Mouse (Mus musculus): ENCODE data around the gene Eif2b5. TPM values are rescaled to one million over a fixed set of nuclear protein-coding genes. Genes with fewer than 3 reads are reported as not detected.
A peak's percentile ranks its signal among the peaks of the same experiment; 100 is the strongest.

Eif2b5 gene
- polyA plus RNA-seq, 1 experiment from 2014 or later = 94.5 TPM

DNA sequence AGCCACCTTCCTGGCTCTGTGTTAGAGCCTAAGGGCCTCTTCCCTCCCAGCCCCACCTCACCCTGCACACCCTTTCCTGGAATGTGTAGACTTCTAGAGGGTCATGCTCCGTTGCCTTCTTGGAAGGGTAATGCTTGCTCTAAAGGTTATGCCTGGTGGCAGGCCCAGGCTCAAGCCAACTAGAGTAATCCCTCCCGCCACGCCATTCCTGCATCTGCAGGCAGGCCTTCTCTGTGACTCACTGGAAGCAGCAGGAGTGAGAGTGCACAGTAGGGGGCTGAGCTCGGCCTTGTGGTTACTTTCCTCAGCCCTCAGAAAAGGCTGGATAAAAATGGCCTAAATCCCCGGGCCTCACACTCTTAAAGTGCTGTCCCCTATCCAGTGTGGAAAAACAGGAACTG is 38.5 kb downstream of the Eif2b5 start:
- peak overlapping the region; percentile 29; the same call in 1 of the 2 replicates for H3K27ac ChIP-seq (ENCODE audit: low read length)
- WGBS = 19% methylated on average over 5 of the region's 5 CpGs
- peaks cover 20% of the 10 kb centered on the region for H3K4me1 ChIP-seq (replicated peaks; ENCODE audit: control insufficient read depth, insufficient read depth, low read length)
- peak overlapping the region; percentile 74 for H3K4me2 ChIP-seq (ENCODE audit: low read depth, low read length)
- H3K36me3 ChIP-seq (ENCODE audit: control insufficient read depth, insufficient read depth, low read length) = peaks cover 43% of the 10 kb centered on the region
- H3K9me3 ChIP-seq (ENCODE audit: control insufficient read depth, low read length) = no peaks in the 10 kb centered on the region
- peak overlapping the region; percentile 99 for H3K9ac ChIP-seq (ENCODE audit: low read length)
- H3K4me3 ChIP-seq (ENCODE audit: low read length) = peak overlapping the region; percentile 91
- no peak for ATAC-seq (ENCODE audit: low read depth)
- H3K27me3 ChIP-seq (ENCODE audit: control insufficient read depth, insufficient read depth, low read depth, low read length) = no peaks in the 10 kb centered on the region

DNA sequence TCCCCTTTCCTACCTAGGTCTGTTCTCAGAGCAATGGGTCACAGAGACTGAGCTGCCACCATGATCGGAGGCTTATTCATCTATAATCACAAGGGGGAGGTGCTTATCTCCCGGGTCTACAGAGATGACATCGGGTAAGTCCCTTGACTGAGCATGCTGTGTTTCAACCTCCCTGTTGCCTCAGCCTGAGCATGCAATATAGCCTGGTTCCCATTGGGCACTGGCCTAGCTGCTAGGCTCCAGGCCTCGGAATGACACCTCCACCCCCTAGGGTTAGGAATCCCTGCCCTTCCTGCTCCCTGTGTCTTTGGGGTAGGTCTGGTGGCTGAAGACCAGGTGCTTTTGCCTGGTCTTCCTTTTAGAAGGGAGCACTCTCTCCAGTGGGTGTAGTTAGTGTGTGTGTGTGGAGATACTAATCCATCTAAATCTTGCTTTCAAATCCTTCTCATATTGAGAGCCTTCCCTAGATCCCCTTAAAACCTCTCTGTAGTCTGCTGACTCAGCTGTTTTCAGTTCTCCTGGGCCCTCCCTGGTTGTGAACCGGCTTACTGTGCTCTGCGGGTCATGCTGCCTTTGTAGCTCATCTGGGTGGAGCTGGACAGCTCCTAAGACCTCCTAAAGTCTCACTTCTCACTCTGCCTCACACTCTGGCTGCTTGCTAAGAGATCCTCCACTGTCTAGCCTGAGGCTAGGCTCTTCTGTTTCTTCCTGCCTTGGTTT is 39.1 kb downstream of the Eif2b5 start:
- Histone ChIP-seq H3K4me3 (ENCODE audit: low read length) (peak overlapping the region; percentile 91; the same call in 1 of the 2 replicates), H3K27me3 (ENCODE audit: control insufficient read depth, insufficient read depth, low read depth, low read length) (no peaks in the 10 kb centered on the region), H3K4me1 (replicated peaks; ENCODE audit: control insufficient read depth, insufficient read depth, low read length) (peaks cover 20% of the 10 kb centered on the region), H3K9ac (ENCODE audit: low read length) (peak overlapping the region; percentile 99), H3K9me3 (ENCODE audit: control insufficient read depth, low read length) (no peaks in the 10 kb centered on the region), H3K4me2 (ENCODE audit: low read depth, low read length) (peak overlapping the region; percentile 74), H3K36me3 (ENCODE audit: control insufficient read depth, insufficient read depth, low read length) (peaks cover 47% of the 10 kb centered on the region), H3K27ac (ENCODE audit: low read length) (no peak overlapping the region)
- 47% methylated on average over 6 of the region's 6 CpGs for WGBS
- ATAC-seq (ENCODE audit: low read depth) = no peak

DNA sequence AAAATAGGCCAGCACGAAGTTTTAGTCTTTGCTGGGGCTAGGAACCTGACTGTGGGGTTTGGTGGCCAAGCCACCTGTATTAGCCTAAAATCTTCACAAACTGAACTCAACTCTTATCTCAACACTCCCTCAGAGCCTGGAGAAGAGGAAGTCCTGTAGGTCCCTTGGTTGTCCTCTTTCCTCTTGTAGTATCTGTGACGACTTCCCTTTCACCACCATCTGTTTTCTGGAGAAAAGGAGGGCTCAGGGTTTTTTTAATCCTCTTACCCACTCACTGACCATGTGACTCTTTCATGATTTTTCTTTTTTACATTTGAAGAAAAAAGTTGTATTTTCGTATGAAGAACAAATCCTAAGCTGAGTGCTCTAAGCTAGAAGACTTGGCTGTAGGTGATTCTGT is 41.0 kb downstream of the Eif2b5 start:
- no peaks in the 10 kb centered on the region; the same call in 1 of the 2 replicates for H3K9me3 ChIP-seq (ENCODE audit: control insufficient read depth, low read length)
- no peak for ATAC-seq (ENCODE audit: low read depth)
- peaks cover 20% of the 10 kb centered on the region for H3K4me1 ChIP-seq (replicated peaks; ENCODE audit: control insufficient read depth, insufficient read depth, low read length)
- H3K4me3 ChIP-seq (ENCODE audit: low read length) = no peak overlapping the region
- H3K4me2 ChIP-seq (ENCODE audit: low read depth, low read length) = no peak overlapping the region
- no peaks in the 10 kb centered on the region for H3K27me3 ChIP-seq (ENCODE audit: control insufficient read depth, insufficient read depth, low read depth, low read length)
- H3K27ac ChIP-seq (ENCODE audit: low read length) = no peak overlapping the region
- peaks cover 53% of the 10 kb centered on the region for H3K36me3 ChIP-seq (ENCODE audit: control insufficient read depth, insufficient read depth, low read length)
- no peak overlapping the region for H3K9ac ChIP-seq (ENCODE audit: low read length)
- 67% methylated on average over 3 of the region's 3 CpGs for WGBS

DNA sequence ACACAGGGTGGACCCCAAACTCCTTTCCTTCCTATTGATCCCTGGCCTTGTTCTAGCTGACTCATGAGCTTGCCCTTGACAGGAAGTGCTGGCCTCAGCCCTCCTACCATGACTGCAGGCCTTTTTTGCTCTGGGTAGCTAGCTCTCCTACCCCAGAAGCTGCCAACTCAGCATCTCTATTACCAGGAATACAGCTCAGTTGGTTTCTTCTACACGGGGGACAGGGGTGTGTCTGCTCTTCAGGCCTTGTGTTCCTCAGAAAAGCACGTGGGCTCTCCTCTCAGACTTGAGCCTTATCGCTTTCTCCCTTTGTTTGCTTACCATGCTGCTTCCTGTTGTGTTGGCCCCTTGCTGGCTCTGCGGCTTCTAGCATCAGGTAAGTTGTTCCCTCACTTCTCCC is 41.8 kb downstream of the Eif2b5 start:
- Histone ChIP-seq H3K4me1 (replicated peaks; ENCODE audit: control insufficient read depth, insufficient read depth, low read length) (peaks cover 20% of the 10 kb centered on the region), H3K9me3 (ENCODE audit: control insufficient read depth, low read length) (no peaks in the 10 kb centered on the region; the same call in 1 of the 2 replicates), H3K4me2 (ENCODE audit: low read depth, low read length) (no peak overlapping the region), H3K4me3 (ENCODE audit: low read length) (no peak overlapping the region), H3K9ac (ENCODE audit: low read length) (no peak overlapping the region), H3K36me3 (ENCODE audit: control insufficient read depth, insufficient read depth, low read length) (peaks cover 57% of the 10 kb centered on the region), H3K27ac (ENCODE audit: low read length) (no peak overlapping the region), H3K27me3 (ENCODE audit: control insufficient read depth, insufficient read depth, low read depth, low read length) (no peaks in the 10 kb centered on the region)
- WGBS = 74% methylated on average over 4 of the region's 4 CpGs
- ATAC-seq (ENCODE audit: low read depth) = no peak

DNA sequence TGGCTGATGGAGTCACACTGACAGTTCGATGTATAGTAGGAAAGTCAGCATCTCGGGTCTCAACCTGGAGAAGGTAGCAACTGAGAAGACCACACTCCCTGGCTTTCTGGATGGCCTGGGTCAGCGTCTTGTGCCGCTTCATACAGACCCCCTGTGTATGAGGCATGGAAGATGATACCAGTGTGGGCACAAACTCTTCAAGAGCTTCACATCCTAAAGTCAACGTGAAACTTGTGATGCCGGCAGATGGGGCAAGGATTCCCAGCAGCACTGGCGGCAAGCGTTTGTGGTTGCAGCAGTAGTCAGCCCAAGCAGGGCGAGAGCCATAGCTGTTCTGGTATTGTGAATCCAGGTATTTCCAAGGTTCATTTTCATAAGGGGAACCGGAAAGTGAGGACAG is 47.1 kb downstream of the Eif2b5 start:
- 89% methylated on average over 10 of the region's 10 CpGs for WGBS
- Histone ChIP-seq H3K9me3 (ENCODE audit: control insufficient read depth, low read length) (no peaks in the 10 kb centered on the region; the same call in 1 of the 2 replicates), H3K36me3 (ENCODE audit: control insufficient read depth, insufficient read depth, low read length) (peaks cover 42% of the 10 kb centered on the region), H3K4me1 (replicated peaks; ENCODE audit: control insufficient read depth, insufficient read depth, low read length) (peaks cover 12% of the 10 kb centered on the region), H3K27ac (ENCODE audit: low read length) (no peak overlapping the region), H3K4me3 (ENCODE audit: low read length) (no peak overlapping the region), H3K27me3 (ENCODE audit: control insufficient read depth, insufficient read depth, low read depth, low read length) (no peaks in the 10 kb centered on the region), H3K4me2 (ENCODE audit: low read depth, low read length) (no peak overlapping the region), H3K9ac (ENCODE audit: low read length) (no peak overlapping the region)
- no peak for ATAC-seq (ENCODE audit: low read depth)

DNA sequence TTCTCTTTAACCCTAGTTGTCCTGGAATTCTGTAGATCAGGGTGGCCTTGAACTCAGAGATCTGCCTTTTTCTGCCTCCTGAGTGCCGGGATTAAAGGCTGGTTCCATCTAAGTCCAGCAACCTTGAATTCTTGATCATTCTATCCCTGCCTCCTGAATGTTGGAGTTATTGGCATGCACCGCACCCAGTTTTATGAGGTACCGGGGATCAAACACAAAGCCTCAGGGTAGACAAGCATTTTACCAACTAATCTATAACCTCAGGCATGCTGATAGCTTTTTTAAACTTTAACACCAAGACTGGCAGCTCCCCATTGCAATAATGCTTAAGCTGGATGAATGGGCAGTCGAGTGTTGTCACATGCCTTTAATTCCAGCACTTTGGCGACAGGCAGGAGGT is 48.8 kb downstream of the Eif2b5 start:
- no peaks in the 10 kb centered on the region; the same call in 1 of the 2 replicates for H3K9me3 ChIP-seq (ENCODE audit: control insufficient read depth, low read length)
- H3K27me3 ChIP-seq (ENCODE audit: control insufficient read depth, insufficient read depth, low read depth, low read length) = no peaks in the 10 kb centered on the region
- no peak for ATAC-seq (ENCODE audit: low read depth)
- H3K4me2 ChIP-seq (ENCODE audit: low read depth, low read length) = peak overlapping the region; percentile 75
- no peak overlapping the region for H3K27ac ChIP-seq (ENCODE audit: low read length)
- H3K4me3 ChIP-seq (ENCODE audit: low read length) = peak overlapping the region; percentile 71
- H3K36me3 ChIP-seq (ENCODE audit: control insufficient read depth, insufficient read depth, low read length) = peaks cover 42% of the 10 kb centered on the region
- H3K9ac ChIP-seq (ENCODE audit: low read length) = peak overlapping the region; percentile 74
- H3K4me1 ChIP-seq (replicated peaks; ENCODE audit: control insufficient read depth, insufficient read depth, low read length) = peaks cover 12% of the 10 kb centered on the region
- WGBS = 45% methylated on average over 5 of the region's 5 CpGs

DNA sequence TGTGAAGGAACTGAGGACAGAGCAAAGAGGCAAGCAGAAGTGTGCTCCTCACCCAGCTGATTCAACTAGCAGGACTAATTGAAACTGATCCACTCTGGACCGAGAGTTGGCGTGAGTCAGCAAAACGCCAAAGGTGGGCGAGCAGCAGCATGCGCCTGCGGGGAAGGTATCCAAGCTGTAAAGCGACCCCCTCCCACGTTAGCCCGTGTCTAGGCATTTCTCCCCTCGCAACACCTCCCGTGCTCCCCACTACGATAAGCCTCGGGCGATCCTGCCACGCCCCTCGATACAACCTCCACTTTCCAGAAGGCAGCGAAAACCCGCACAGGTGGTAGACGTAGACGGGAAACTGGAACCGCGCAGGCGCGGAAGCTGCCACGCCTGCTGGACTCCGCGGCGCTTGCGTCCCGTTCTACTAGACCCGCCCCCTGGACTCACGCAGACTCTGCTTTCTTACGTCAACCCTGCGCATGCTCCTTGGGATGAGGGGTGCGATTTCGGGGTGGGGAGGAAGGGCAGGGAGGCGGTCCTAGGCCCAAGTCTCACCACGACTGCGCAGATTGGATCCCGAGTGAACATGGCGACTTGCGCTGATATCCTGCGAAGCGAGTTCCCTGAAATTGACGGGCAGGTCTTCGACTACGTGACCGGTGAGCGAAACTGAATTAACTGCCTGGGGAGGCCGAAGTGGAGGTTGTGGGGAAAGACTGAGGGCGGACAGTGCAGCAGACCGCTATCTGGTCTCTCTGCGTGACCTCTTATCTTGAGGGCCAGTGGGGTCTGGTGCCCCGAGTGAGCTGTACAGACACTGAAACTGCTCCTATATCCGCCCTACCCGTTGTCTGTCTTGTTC is 49.7 kb downstream of the Eif2b5 start, which contains the start of gene Abcf3:
Gene Abcf3, plus strand, starts transcription at position 482 of the 853 bp plus-strand sequence.
- Histone ChIP-seq H3K4me2 (ENCODE audit: low read depth, low read length) (peak within 1 kb of the TSS; percentile 78), H3K4me3 (ENCODE audit: low read length) (peak within 1 kb of the TSS; percentile 71), H3K9me3 (ENCODE audit: control insufficient read depth, low read length) (no peaks in the 10 kb centered on the region; the same call in 1 of the 2 replicates), H3K4me1 (replicated peaks; ENCODE audit: control insufficient read depth, insufficient read depth, low read length) (peaks cover 12% of the 10 kb centered on the region), H3K27ac (ENCODE audit: low read length) (peak within 1 kb of the TSS; percentile 71), H3K27me3 (ENCODE audit: control insufficient read depth, insufficient read depth, low read depth, low read length) (no peaks in the 10 kb centered on the region), H3K9ac (ENCODE audit: low read length) (peak within 1 kb of the TSS; percentile 78), H3K36me3 (ENCODE audit: control insufficient read depth, insufficient read depth, low read length) (peaks cover 40% of the 10 kb centered on the region)
- peak; percentile 99 for ATAC-seq (ENCODE audit: low read depth)
- under 1% methylated on average over 56 of the region's 56 CpGs for WGBS

DNA sequence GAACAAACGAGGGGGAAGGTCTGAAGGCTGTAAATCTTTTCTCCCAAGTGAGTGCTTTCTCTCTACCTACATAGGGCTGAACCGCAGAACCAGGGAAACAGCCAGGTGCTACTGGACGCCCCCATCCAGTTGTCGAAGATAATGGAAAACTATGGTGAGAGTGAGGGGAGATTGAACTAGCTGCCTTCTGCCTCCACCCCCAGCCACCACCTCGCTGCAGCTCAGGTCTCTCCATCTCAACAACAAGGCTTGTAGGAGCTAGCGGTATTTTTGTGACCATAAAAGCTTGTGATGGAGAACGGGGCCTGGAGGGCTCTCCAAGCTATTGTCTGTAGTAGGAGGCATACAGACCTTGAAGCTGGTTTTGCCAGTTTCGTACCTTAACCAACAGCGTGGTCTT is 50.5 kb downstream of the Eif2b5 start:
- H3K4me1 ChIP-seq (replicated peaks; ENCODE audit: control insufficient read depth, insufficient read depth, low read length) = peaks cover 12% of the 10 kb centered on the region
- no peak overlapping the region for H3K27ac ChIP-seq (ENCODE audit: low read length)
- H3K9me3 ChIP-seq (ENCODE audit: control insufficient read depth, low read length) = no peaks in the 10 kb centered on the region; the same call in 1 of the 2 replicates
- WGBS = 39% methylated on average over 9 of the region's 9 CpGs
- no peaks in the 10 kb centered on the region for H3K27me3 ChIP-seq (ENCODE audit: control insufficient read depth, insufficient read depth, low read depth, low read length)
- no peak for ATAC-seq (ENCODE audit: low read depth)
- H3K9ac ChIP-seq (ENCODE audit: low read length) = peak overlapping the region; percentile 78
- H3K4me2 ChIP-seq (ENCODE audit: low read depth, low read length) = peak overlapping the region; percentile 78
- peaks cover 37% of the 10 kb centered on the region for H3K36me3 ChIP-seq (ENCODE audit: control insufficient read depth, insufficient read depth, low read length)
- H3K4me3 ChIP-seq (ENCODE audit: low read length) = peak overlapping the region; percentile 71

DNA sequence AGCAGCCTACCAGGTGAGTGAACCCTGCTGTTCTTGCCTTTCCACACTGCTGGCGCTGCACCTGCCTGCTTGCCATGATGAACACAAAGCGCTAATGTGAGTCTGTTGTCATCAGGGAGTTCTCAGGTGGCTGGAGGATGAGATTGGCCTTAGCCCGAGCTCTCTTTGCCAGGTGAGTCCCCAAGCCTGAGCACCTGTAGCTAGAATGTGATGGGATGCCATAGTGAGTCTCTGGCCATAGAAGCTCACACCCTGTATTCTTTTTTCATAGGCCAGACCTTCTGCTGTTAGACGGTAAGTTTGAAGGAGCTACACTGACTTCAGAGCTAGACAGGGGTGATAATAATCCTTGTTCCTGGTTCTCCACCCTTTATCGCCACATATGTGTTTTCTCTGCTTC is 53.1 kb downstream of the Eif2b5 start:
- Histone ChIP-seq H3K27ac (ENCODE audit: low read length) (no peak overlapping the region), H3K4me3 (ENCODE audit: low read length) (no peak overlapping the region), H3K4me1 (replicated peaks; ENCODE audit: control insufficient read depth, insufficient read depth, low read length) (peaks cover 12% of the 10 kb centered on the region), H3K27me3 (ENCODE audit: control insufficient read depth, insufficient read depth, low read depth, low read length) (no peaks in the 10 kb centered on the region), H3K36me3 (ENCODE audit: control insufficient read depth, insufficient read depth, low read length) (peaks cover 32% of the 10 kb centered on the region), H3K4me2 (ENCODE audit: low read depth, low read length) (no peak overlapping the region), H3K9me3 (ENCODE audit: control insufficient read depth, low read length) (no peaks in the 10 kb centered on the region), H3K9ac (ENCODE audit: low read length) (no peak overlapping the region)
- WGBS = 93% methylated on average over 5 of the region's 5 CpGs
- no peak for ATAC-seq (ENCODE audit: low read depth)

All from lung, embryonic 16.5 days (tissue).